Mouse (Mus musculus) midbrain, embryonic 10.5 days (tissue): Measurements from ENCODE around the gene Ceacam18. TPM values are rescaled to one million over a fixed set of nuclear protein-coding genes. Genes with fewer than 3 reads are reported as not detected.
"Not testable (repeated sequence)": the region's sequence is repeated elsewhere in the genome, so short reads cannot be mapped to it uniquely, and the experiment has no call there.

Source experiments
- DNase-seq: peaks from one replicate; pipeline ENCODE4 v3.0.0-alpha.2; 2017; ENCODE audit warnings: low spot score
- H3K27ac ChIP-seq: fragments of 300-500 bp; sonication (generic); replicated peaks from 2 replicates; pipeline ENCODE4 v1.5.1; 2016; ENCODE audit warnings: mild to moderate bottlenecking
- H3K27me3 ChIP-seq: fragments of 300-500 bp; sonication (generic); 2 replicates; pipeline ENCODE4 v1.6.1; 2016; ENCODE audit warnings: low read depth, mild to moderate bottlenecking; ENCODE audit not compliant: poor library complexity, severe bottlenecking
- H3K36me3 ChIP-seq: fragments of 300-500 bp; sonication (generic); 2 replicates; pipeline ENCODE4 v1.6.1; 2016; ENCODE audit warnings: mild to moderate bottlenecking, moderate library complexity
- H3K4me1 ChIP-seq: fragments of 300-500 bp; sonication (generic); 2 replicates; pipeline ENCODE4 v1.6.1; 2016
- H3K4me3 ChIP-seq: fragments of 300-500 bp; sonication (generic); 2 replicates; pipeline ENCODE4 v1.5.1; 2016; ENCODE audit warnings: mild to moderate bottlenecking, moderate library complexity
- H3K9me3 ChIP-seq: fragments of 300-500 bp; sonication (generic); replicated peaks from 2 replicates; pipeline ENCODE4 v1.6.1; 2016; ENCODE audit warnings: mild to moderate bottlenecking
- WGBS: fragments of 180-500 bp; shearing (Covaris S2); methylation state at CpG from one replicate; pipeline ENCODE4 v1.1.7; 2016; 5-methylcytosine and 5-hydroxymethylcytosine counted together
- polyA plus RNA-seq: library from polyadenylated mRNA; unstranded; fragments of >200 nt; fragmentation: Nextera tagmentation; extraction: Ambion mirVana; gene quantifications from 2 replicates; pipeline ENCODE4 v1.2.1, GENCODE M21; 2016

The Ceacam18 gene
- polyA plus RNA-seq, 1 experiment from 2014 or later: not detected

- H3K4me3 ChIP-seq: peak within 1 kb of the TSS; percentile 73
- H3K36me3 ChIP-seq: peaks cover 30% of the 10 kb centered on the region
- peaks cover 4% of the 10 kb centered on the region; the same call in 1 of the 2 replicates for H3K9me3 ChIP-seq
- H3K27me3 ChIP-seq: no peaks in the 10 kb centered on the region
- H3K27ac ChIP-seq: peak within 1 kb of the TSS; percentile 88
- under 1% methylated on average over 26 of the region's 26 CpGs for WGBS
- peaks cover 14% of the 10 kb centered on the region for H3K4me1 ChIP-seq
- DNase-seq: peak; percentile 83
Observed at GRCm38 (mm10) chr7:43671809-43672580, 37.5 kb downstream of the Ceacam18 start, which contains the start of gene Ctu1. TSS of gene Ctu1 (plus strand) at chr7:43672016.

GRCm38 (mm10) chr7:43672581-43673260, 38.2 kb downstream of the Ceacam18 start:
- no peaks in the 10 kb centered on the region for H3K27me3 ChIP-seq
- H3K9me3 ChIP-seq: peaks cover 8% of the 10 kb centered on the region; the same call in 1 of the 2 replicates
- peak; percentile 33 for DNase-seq
- H3K4me1 ChIP-seq: peaks cover 14% of the 10 kb centered on the region
- peaks cover 37% of the 10 kb centered on the region for H3K36me3 ChIP-seq
- H3K4me3 ChIP-seq: peak overlapping the region; percentile 73
- WGBS: 20% methylated on average over 10 of the region's 10 CpGs
- peak overlapping the region; percentile 88 for H3K27ac ChIP-seq

GRCm38 (mm10) chr7:43675091-43675490, 40.6 kb downstream of the Ceacam18 start:
- H3K36me3 ChIP-seq: peaks cover 46% of the 10 kb centered on the region
- H3K27ac ChIP-seq: no peak overlapping the region
- peaks cover 14% of the 10 kb centered on the region for H3K4me1 ChIP-seq
- no peak overlapping the region for H3K4me3 ChIP-seq
- WGBS: 90% methylated on average over 32 of the region's 32 CpGs
- H3K9me3 ChIP-seq: peaks cover 11% of the 10 kb centered on the region; the same call in 1 of the 2 replicates
- no peaks in the 10 kb centered on the region for H3K27me3 ChIP-seq
- DNase-seq: no peak

GRCm38 (mm10) chr7:43678517-43678916, 44.0 kb downstream of the Ceacam18 start:
- DNase-seq: peak; percentile 40
- no peaks in the 10 kb centered on the region for H3K27me3 ChIP-seq
- H3K36me3 ChIP-seq: peaks cover 46% of the 10 kb centered on the region
- no peak overlapping the region for H3K4me3 ChIP-seq
- no peaks in the 10 kb centered on the region for H3K4me1 ChIP-seq
- no peak overlapping the region for H3K27ac ChIP-seq
- H3K9me3 ChIP-seq: peaks cover 11% of the 10 kb centered on the region; the same call in 1 of the 2 replicates

GRCm38 (mm10) chr7:43680960-43681359, 46.5 kb downstream of the Ceacam18 start:
- DNase-seq: peak; percentile 68
- Histone ChIP-seq H3K27me3 (no peaks in the 10 kb centered on the region), H3K27ac (no peak overlapping the region), H3K4me3 (no peak overlapping the region), H3K36me3 (peaks cover 26% of the 10 kb centered on the region), H3K9me3 (peaks cover 11% of the 10 kb centered on the region; the same call in 1 of the 2 replicates), H3K4me1 (peaks cover 4% of the 10 kb centered on the region; the same call in 1 of the 2 replicates)
- WGBS: 17% methylated on average over 5 of the region's 5 CpGs

- not testable (repeated sequence) for DNase-seq, H3K27me3 ChIP-seq, H3K4me1 ChIP-seq, H3K27ac ChIP-seq, H3K9me3 ChIP-seq, H3K4me3 ChIP-seq
- WGBS: 17% methylated on average over 1 of the region's 1 CpGs
- H3K36me3 ChIP-seq: peaks cover 11% of the 10 kb centered on the region
Observed at GRCm38 (mm10) chr7:43682511-43682910, 48.0 kb downstream of the Ceacam18 start.

GRCm38 (mm10) chr7:43685088-43685487, 50.6 kb downstream of the Ceacam18 start:
- Histone ChIP-seq H3K4me1 (peaks cover 4% of the 10 kb centered on the region; the same call in 1 of the 2 replicates), H3K27ac (no peak overlapping the region), H3K36me3 (no peaks in the 10 kb centered on the region), H3K27me3 (no peaks in the 10 kb centered on the region), H3K9me3 (no peaks in the 10 kb centered on the region), H3K4me3 (no peak overlapping the region)
- WGBS: 74% methylated on average over 7 of the region's 7 CpGs
- no peak for DNase-seq

- Histone ChIP-seq H3K36me3 (no peaks in the 10 kb centered on the region), H3K27ac (no peak within 1 kb of the TSS), H3K4me3 (no peak within 1 kb of the TSS), H3K4me1 (peaks cover under 1% of the 10 kb centered on the region; the same call in 1 of the 2 replicates), H3K9me3 (peaks cover 6% of the 10 kb centered on the region; the same call in 1 of the 2 replicates), H3K27me3 (no peaks in the 10 kb centered on the region)
- DNase-seq: no peak
Observed at GRCm38 (mm10) chr7:43690118-43690517, 55.6 kb downstream of the Ceacam18 start, which contains the start of gene Klk14. TSS of gene Klk14 (plus strand) at chr7:43690418.

Other genes with a start within 250 kb of the Ceacam18 start
- 0.07 and 0.09 TPM in 2 replicates for gene Siglecg, start 226.5 kb upstream of the Ceacam18 start, polyA plus RNA-seq
- gene Lim2, start 207.0 kb upstream of the Ceacam18 start, polyA plus RNA-seq: 0.14 and 0.15 TPM in 2 replicates
- gene Nkg7, start 197.6 kb upstream of the Ceacam18 start, polyA plus RNA-seq: not detected in 2 replicates
- not detected in 2 replicates for gene Cldnd2, start 193.9 kb upstream of the Ceacam18 start, polyA plus RNA-seq
- 246 and 264 TPM in 2 replicates for gene Etfb, start 190.6 kb upstream of the Ceacam18 start, polyA plus RNA-seq
- gene Gm45233, start 190.6 kb upstream of the Ceacam18 start, polyA plus RNA-seq: not detected in 2 replicates
- gene Vsig10l, start 171.6 kb upstream of the Ceacam18 start, polyA plus RNA-seq: 2.2 and 3.6 TPM in 2 replicates
- gene Iglon5, start 144.6 kb upstream of the Ceacam18 start, polyA plus RNA-seq: 0.70 and 2.0 TPM in 2 replicates
- not detected in 2 replicates for gene 4931406B18Rik, start 128.8 kb upstream of the Ceacam18 start, polyA plus RNA-seq
- gene Cd33, start 90.3 kb upstream of the Ceacam18 start, polyA plus RNA-seq: 0.83 and 1.0 TPM in 2 replicates
- 4.7 and 5.9 TPM in 2 replicates for gene Zfp658, start 72.5 kb upstream of the Ceacam18 start, polyA plus RNA-seq
- gene Zfp719, start 55.1 kb upstream of the Ceacam18 start, polyA plus RNA-seq: 14.6 and 16.6 TPM in 2 replicates
- gene Zfp819, start 27.5 kb upstream of the Ceacam18 start, polyA plus RNA-seq: 0.87 and 1.6 TPM in 2 replicates
- gene Siglece, start 25.5 kb downstream of the Ceacam18 start, polyA plus RNA-seq: 0.16 and 0.66 TPM in 2 replicates
- gene Ctu1, start 37.3 kb downstream of the Ceacam18 start, polyA plus RNA-seq: 17.4 and 17.5 TPM in 2 replicates
- gene Klk14, start 55.7 kb downstream of the Ceacam18 start, polyA plus RNA-seq: not detected in 2 replicates
- gene Klk13, start 77.9 kb downstream of the Ceacam18 start, polyA plus RNA-seq: 0.21 and 0.33 TPM in 2 replicates
- gene Klk12, start 134.2 kb downstream of the Ceacam18 start, polyA plus RNA-seq: not detected in 2 replicates
- not detected in 2 replicates for gene Klk11, start 139.9 kb downstream of the Ceacam18 start, polyA plus RNA-seq
- gene Klk10, start 146.3 kb downstream of the Ceacam18 start, polyA plus RNA-seq: 0.19 and 0.36 TPM in 2 replicates
- gene Klk9, start 157.2 kb downstream of the Ceacam18 start, polyA plus RNA-seq: not detected in 2 replicates
- 9.5 and 10.0 TPM in 2 replicates for gene Klk8, start 162.9 kb downstream of the Ceacam18 start, polyA plus RNA-seq
- gene Klk7, start 176.6 kb downstream of the Ceacam18 start, polyA plus RNA-seq: not detected in 2 replicates
- gene Klk6, start 189.8 kb downstream of the Ceacam18 start, polyA plus RNA-seq: not detected in 2 replicates
- gene Klk5, start 207.3 kb downstream of the Ceacam18 start, polyA plus RNA-seq: 0.17 TPM in 1 of 2 replicates, not detected in the other
- gene Klk4, start 246.5 kb downstream of the Ceacam18 start, polyA plus RNA-seq: not detected in 2 replicates